Mouse (Mus musculus): ENCODE results near the gene Sorcs2.

Sorcs2 gene

GRCm38 (mm10) chr5:36228405-36229370, 169.3 kb downstream of the Sorcs2 start:
- DNase-seq (ENCODE audit: low read depth) = no peak

GRCm38 (mm10) chr5:36226296-36226695, 171.6 kb downstream of the Sorcs2 start:
- no peak for DNase-seq (ENCODE audit: low read depth)

- DNase-seq (ENCODE audit: low read depth) = no peak
Measured at GRCm38 (mm10) chr5:36225855-36226254, 172.1 kb downstream of the Sorcs2 start.

GRCm38 (mm10) chr5:36223787-36224186, 174.2 kb downstream of the Sorcs2 start:
- no peak for DNase-seq (ENCODE audit: low read depth)

- no peak for DNase-seq (ENCODE audit: low read depth)
Measured at GRCm38 (mm10) chr5:36220626-36221025, 177.3 kb downstream of the Sorcs2 start.

- DNase-seq (ENCODE audit: low read depth) = no peak
Measured at GRCm38 (mm10) chr5:36220105-36220504, 177.8 kb downstream of the Sorcs2 start.

- DNase-seq (ENCODE audit: low read depth) = no peak
Measured at GRCm38 (mm10) chr5:36213310-36213709, 184.6 kb downstream of the Sorcs2 start.

GRCm38 (mm10) chr5:36208803-36209202, 189.1 kb downstream of the Sorcs2 start:
- DNase-seq (ENCODE audit: low read depth) = no peak

- DNase-seq (ENCODE audit: low read depth) = no peak
Measured at GRCm38 (mm10) chr5:36205397-36205796, 192.5 kb downstream of the Sorcs2 start.

- DNase-seq (ENCODE audit: low read depth) = no peak
Measured at GRCm38 (mm10) chr5:36203916-36204315, 194.0 kb downstream of the Sorcs2 start, which contains the start of gene Psapl1. Gene Psapl1 (plus strand): TSS chr5:36204021.

GRCm38 (mm10) chr5:36203421-36203820, 194.5 kb downstream of the Sorcs2 start:
- no peak for DNase-seq (ENCODE audit: low read depth)

- no peak for DNase-seq (ENCODE audit: low read depth)
Measured at GRCm38 (mm10) chr5:36202781-36203180, 195.2 kb downstream of the Sorcs2 start.

GRCm38 (mm10) chr5:36199519-36199918, 198.4 kb downstream of the Sorcs2 start:
- DNase-seq (ENCODE audit: low read depth) = no peak

GRCm38 (mm10) chr5:36195436-36195835, 202.5 kb downstream of the Sorcs2 start:
- no peak for DNase-seq (ENCODE audit: low read depth)

GRCm38 (mm10) chr5:36194631-36195030, 203.3 kb downstream of the Sorcs2 start:
- no peak for DNase-seq (ENCODE audit: low read depth)

- no peak for DNase-seq (ENCODE audit: low read depth)
Measured at GRCm38 (mm10) chr5:36192677-36193076, 205.3 kb downstream of the Sorcs2 start.

- DNase-seq (ENCODE audit: low read depth) = no peak
Measured at GRCm38 (mm10) chr5:36191876-36192275, 206.1 kb downstream of the Sorcs2 start.

GRCm38 (mm10) chr5:36191285-36191684, 206.7 kb downstream of the Sorcs2 start:
- no peak for DNase-seq (ENCODE audit: low read depth)

GRCm38 (mm10) chr5:36188310-36188709, 209.6 kb downstream of the Sorcs2 start:
- DNase-seq (ENCODE audit: low read depth) = no peak

- no peak for DNase-seq (ENCODE audit: low read depth)
Measured at GRCm38 (mm10) chr5:36186294-36187053, 211.5 kb downstream of the Sorcs2 start.

- DNase-seq (ENCODE audit: low read depth) = no peak
Measured at GRCm38 (mm10) chr5:36182326-36182725, 215.6 kb downstream of the Sorcs2 start.

- DNase-seq (ENCODE audit: low read depth) = no peak
Measured at GRCm38 (mm10) chr5:36179708-36180107, 218.2 kb downstream of the Sorcs2 start.

GRCm38 (mm10) chr5:36178785-36179184, 219.2 kb downstream of the Sorcs2 start:
- DNase-seq (ENCODE audit: low read depth) = no peak
